Mouse (Mus musculus): ENCODE data around the gene Vps51. TPM values are rescaled to one million over a fixed set of nuclear protein-coding genes. Genes with fewer than 3 reads are reported as not detected.

Gene Vps51
- total and polyA plus RNA-seq, 2 experiments from 2014 or later = 91.2 to 102 TPM

- H3K27me3 ChIP-seq (ENCODE audit: insufficient read depth, low read length) = no peaks in the 10 kb centered on the region
- peaks cover 8% of the 10 kb centered on the region for H3K4me1 ChIP-seq (ENCODE audit: insufficient read depth, low read length)
- no peaks in the 10 kb centered on the region for H3K9me3 ChIP-seq (ENCODE audit: low read length)
- peak within 1 kb of the TSS; percentile 94 for H3K4me2 ChIP-seq (ENCODE audit: low read depth, low read length)
- no peak for TF ChIP-seq CTCF (IDR thresholded peaks at IDR 0.05; ENCODE audit: low read depth)
- H3K4me3 ChIP-seq (ENCODE audit: low read length) = peak within 1 kb of the TSS; percentile 54
- under 1% methylated on average over 58 of the region's 58 CpGs for WGBS
- H3K27ac ChIP-seq = peak within 1 kb of the TSS; percentile 71
- DNase-seq (ENCODE audit: low spot score) (peak; percentile 100), ATAC-seq (peak; percentile 93)
- H3K9ac ChIP-seq (replicated peaks; ENCODE audit: low read length) = peak within 1 kb of the TSS; percentile 63
- peaks cover 28% of the 10 kb centered on the region for H3K36me3 ChIP-seq (ENCODE audit: insufficient read depth, low read length)
Measured at GRCm38 (mm10) chr19:6084478-6085248, 7.6 kb upstream of the Vps51 start, which contains the start of the genes Zfpl1 and Cdca5. Zfpl1 (minus strand) TSS chr19:6084956. Cdca5 (plus strand) TSS chr19:6084983.

- H3K27me3 ChIP-seq (ENCODE audit: insufficient read depth, low read length) = no peaks in the 10 kb centered on the region
- no peak within 1 kb of the TSS for H3K4me3 ChIP-seq (ENCODE audit: low read length)
- 79% methylated on average over 9 of the region's 9 CpGs for WGBS
- no peak for TF ChIP-seq CTCF (IDR thresholded peaks at IDR 0.05; ENCODE audit: low read depth)
- DNase-seq (ENCODE audit: low spot score) (no peak), ATAC-seq (no peak)
- peaks cover 8% of the 10 kb centered on the region for H3K4me1 ChIP-seq (ENCODE audit: insufficient read depth, low read length)
- H3K36me3 ChIP-seq (ENCODE audit: insufficient read depth, low read length) = peaks cover 28% of the 10 kb centered on the region
- H3K27ac ChIP-seq = no peak within 1 kb of the TSS
- no peak within 1 kb of the TSS for H3K9ac ChIP-seq (replicated peaks; ENCODE audit: low read length)
- H3K9me3 ChIP-seq (ENCODE audit: low read length) = no peaks in the 10 kb centered on the region
- H3K4me2 ChIP-seq (ENCODE audit: low read depth, low read length) = no peak within 1 kb of the TSS
Measured at GRCm38 (mm10) chr19:6082156-6082555, 5.1 kb upstream of the Vps51 start, which contains the start of gene Gm28374. Gm28374 (minus strand) TSS chr19:6082256.

GRCm38 (mm10) chr19:6079983-6080480 lies 3.0 kb upstream of the Vps51 start, which contains the start of gene Tmem262:
Tmem262 (plus strand) TSS chr19:6080033.
- Histone ChIP-seq H3K9ac (replicated peaks; ENCODE audit: low read length) (no peak within 1 kb of the TSS), H3K4me3 (ENCODE audit: low read length) (no peak within 1 kb of the TSS), H3K9me3 (ENCODE audit: low read length) (no peaks in the 10 kb centered on the region), H3K4me1 (ENCODE audit: insufficient read depth, low read length) (peaks cover 15% of the 10 kb centered on the region), H3K36me3 (ENCODE audit: insufficient read depth, low read length) (peaks cover 28% of the 10 kb centered on the region), H3K4me2 (ENCODE audit: low read depth, low read length) (no peak within 1 kb of the TSS), H3K27ac (no peak within 1 kb of the TSS), H3K27me3 (ENCODE audit: insufficient read depth, low read length) (no peaks in the 10 kb centered on the region)
- TF ChIP-seq CTCF (IDR thresholded peaks at IDR 0.05; ENCODE audit: low read depth) = no peak
- ATAC-seq (no peak), DNase-seq (ENCODE audit: low spot score) (no peak)
- 94% methylated on average over 12 of the region's 12 CpGs for WGBS

- Histone ChIP-seq H3K4me2 (ENCODE audit: low read depth, low read length) (no peak overlapping the region), H3K9me3 (ENCODE audit: low read length) (no peaks in the 10 kb centered on the region), H3K4me1 (ENCODE audit: insufficient read depth, low read length) (peaks cover 7% of the 10 kb centered on the region), H3K27ac (no peak overlapping the region), H3K9ac (replicated peaks; ENCODE audit: low read length) (no peak overlapping the region), H3K27me3 (ENCODE audit: insufficient read depth, low read length) (no peaks in the 10 kb centered on the region), H3K4me3 (ENCODE audit: low read length) (no peak overlapping the region), H3K36me3 (ENCODE audit: insufficient read depth, low read length) (peaks cover 32% of the 10 kb centered on the region)
- ATAC-seq (no peak), DNase-seq (ENCODE audit: low spot score) (no peak)
- TF ChIP-seq CTCF (IDR thresholded peaks at IDR 0.05; ENCODE audit: low read depth) = no peak
- 86% methylated on average over 5 of the region's 5 CpGs for WGBS
Measured at GRCm38 (mm10) chr19:6073889-6074288, 3.1 kb downstream of the Vps51 start.

- TF ChIP-seq CTCF (IDR thresholded peaks at IDR 0.05; ENCODE audit: low read depth) = no peak
- Histone ChIP-seq H3K27me3 (ENCODE audit: insufficient read depth, low read length) (no peaks in the 10 kb centered on the region), H3K27ac (no peak overlapping the region), H3K36me3 (ENCODE audit: insufficient read depth, low read length) (peaks cover 33% of the 10 kb centered on the region), H3K4me3 (ENCODE audit: low read length) (no peak overlapping the region), H3K4me1 (ENCODE audit: insufficient read depth, low read length) (peaks cover 8% of the 10 kb centered on the region), H3K9me3 (ENCODE audit: low read length) (no peaks in the 10 kb centered on the region), H3K4me2 (ENCODE audit: low read depth, low read length) (no peak overlapping the region), H3K9ac (replicated peaks; ENCODE audit: low read length) (no peak overlapping the region)
- ATAC-seq = no peak
- DNase-seq (ENCODE audit: low spot score) = no peak
- 94% methylated on average over 19 of the region's 19 CpGs for WGBS
Measured at GRCm38 (mm10) chr19:6071261-6071660, 5.8 kb downstream of the Vps51 start.

- H3K4me2 ChIP-seq (ENCODE audit: low read depth, low read length) = no peak overlapping the region
- H3K9me3 ChIP-seq (ENCODE audit: low read length) = no peaks in the 10 kb centered on the region
- H3K4me1 ChIP-seq (ENCODE audit: insufficient read depth, low read length) = peaks cover 8% of the 10 kb centered on the region
- H3K9ac ChIP-seq (replicated peaks; ENCODE audit: low read length) = no peak overlapping the region
- H3K27me3 ChIP-seq (ENCODE audit: insufficient read depth, low read length) = no peaks in the 10 kb centered on the region
- WGBS = 91% methylated on average over 31 of the region's 31 CpGs
- no peak for ATAC-seq
- H3K36me3 ChIP-seq (ENCODE audit: insufficient read depth, low read length) = peaks cover 33% of the 10 kb centered on the region
- TF ChIP-seq CTCF (IDR thresholded peaks at IDR 0.05; ENCODE audit: low read depth) = no peak
- no peak overlapping the region for H3K27ac ChIP-seq
- H3K4me3 ChIP-seq (ENCODE audit: low read length) = no peak overlapping the region
- DNase-seq (ENCODE audit: low spot score) = no peak
Measured at GRCm38 (mm10) chr19:6070571-6071250, 6.3 kb downstream of the Vps51 start.

All from hindbrain, postnatal 0 days (tissue).